In genomic region chrX:166384935-166385334, GRCm38 (mm10) we compare ENCODE assay signal across 8 mouse cellular contexts. TPM values are rescaled to one million over a fixed set of nuclear protein-coding genes. Genes with fewer than 3 reads are reported as not detected.
DNase-seq lines count a peak whose midpoint lies in the region; ATAC-seq and TF ChIP-seq lines count a peak whose summit lies in the region.

No protein-coding gene starts in this region.

- no peak overlapping the region for H3K9ac ChIP-seq in midbrain, embryonic 14.5 days (replicated peaks; ENCODE audit: low read length)

- peak; percentile 97 for ATAC-seq in Patski
- ATAC-seq in midbrain, embryonic 14.5 days (ENCODE audit: low FRiP score, low TSS enrichment): no peak

- CTCF ChIA-PET in Patski (lab: Charles Lee): interaction anchor here (1.4 kb wide), 1 partner anchor 76 kb away, joined by 5 read pairs; no protein-coding TSS in a partner anchor

- POLR2A ChIA-PET in Patski (lab: Charles Lee): no interaction called here

- no peak overlapping the region for H3K27ac ChIP-seq in midbrain, embryonic 14.5 days (replicated peaks; ENCODE audit: low read depth, low read length)

- intact Hi-C loops in gastrocnemius, postnatal 36 days (cut with DNase I): loop anchor here (10.0 kb wide), 1 partner anchor 630 kb away; no protein-coding TSS in a partner anchor

- H3K4me2 ChIP-seq in midbrain, embryonic 14.5 days (ENCODE audit: low read length): no peak overlapping the region

- peaks cover 50% of the 10 kb centered on the region for H3K36me3 ChIP-seq in midbrain, embryonic 14.5 days (ENCODE audit: control insufficient read depth, insufficient read depth, low read length)

- H3K9me3 ChIP-seq in midbrain, embryonic 14.5 days (ENCODE audit: control insufficient read depth, low read length): no peaks in the 10 kb centered on the region

- TF ChIP-seq CTCF in Patski (IDR thresholded peaks at IDR 0.05): no peak

- no peaks in the 10 kb centered on the region for H3K4me1 ChIP-seq in midbrain, embryonic 14.5 days (ENCODE audit: control insufficient read depth, insufficient read depth, low read length)

- 74% methylated on average over 3 of the region's 3 CpGs for WGBS in midbrain, embryonic 14.5 days

- H3K4me3 ChIP-seq in midbrain, embryonic 14.5 days (replicated peaks; ENCODE audit: low read depth, low read length): no peak overlapping the region

- in situ Hi-C loops in Patski (cut with MboI; ENCODE audit: low pct_unique_long_range_greater_than_20kb): no loop called here

- peaks cover 8% of the 10 kb centered on the region for H3K27me3 ChIP-seq in Patski
- no peaks in the 10 kb centered on the region for H3K27me3 ChIP-seq in midbrain, embryonic 14.5 days (ENCODE audit: control insufficient read depth, insufficient read depth, low read length)

- DNase-seq in gastrocnemius, adult 18-20 months (ENCODE audit: low spot score): peak; percentile 40
- no peak for DNase-seq in gastrocnemius, postnatal 36 days
- DNase-seq in Patski (ENCODE audit: low read depth, low spot score): peak; percentile 53
- peak; percentile 20 for DNase-seq in gastrocnemius, postnatal 25 days
- DNase-seq in kidney, postnatal 4 days: peak; percentile 31 to 44
- no peak for DNase-seq in midbrain, embryonic 14.5 days
- DNase-seq in spleen, postnatal 14 days (ENCODE audit: low spot score in 2 of 2): no peak
- no peak for DNase-seq in spleen, adult 12 weeks (ENCODE audit: low spot score)

RNA-seq across cellular contexts. Expression of gene Trappc2, which starts 55.4 kb away (rescaled TPM):
- total RNA-seq in gastrocnemius, adult 18-20 months (2021): 10 to 100 TPM; 16.5 to 19.3 TPM
- 10 to 100 TPM; 17.1 to 17.2 TPM for total RNA-seq in gastrocnemius, postnatal 36 days (2021)
- 14.4 TPM for polyA plus RNA-seq in Patski (2021)
- total RNA-seq in gastrocnemius, postnatal 25 days (2021): 10 to 100 TPM; 13.7 to 18.0 TPM
- 90.3 and 92.3 TPM in 2 replicates for polyA plus RNA-seq in midbrain, embryonic 14.5 days (2014; fragmentation: Nextera tagmentation; extraction: Ambion mirVana)

RNA-seq across cellular contexts. Expression of gene Ofd1, which starts 55.6 kb away (rescaled TPM):
- total RNA-seq in gastrocnemius, adult 18-20 months (2021): 1 to 10 TPM; 4.5 to 6.1 TPM
- total RNA-seq in gastrocnemius, postnatal 36 days (2021): 1 to 10 TPM; 3.9 to 6.1 TPM
- 17.9 TPM for polyA plus RNA-seq in Patski (2021)
- 1 to 10 TPM; 4.1 to 4.8 TPM for total RNA-seq in gastrocnemius, postnatal 25 days (2021)
- polyA plus RNA-seq in midbrain, embryonic 14.5 days (2014; fragmentation: Nextera tagmentation; extraction: Ambion mirVana): 6.4 and 9.1 TPM in 2 replicates

Comparison
In these comparisons a context has a peak if more than half of its experiments do, and no peak if none do; other contexts are left out.
1. DNase-seq: peak in gastrocnemius, adult 18-20 months (single experiment), Patski (single experiment), gastrocnemius, postnatal 25 days (single experiment) and kidney, postnatal 4 days (2 of 2); none in gastrocnemius, postnatal 36 days (0 of 2), midbrain, embryonic 14.5 days (single experiment), spleen, postnatal 14 days (0 of 2) and spleen, adult 12 weeks (single experiment).